Mouse (Mus musculus) CH12.LX (cell line): ENCODE results near the gene Sugp1. TPM values are rescaled to one million over a fixed set of nuclear protein-coding genes. Genes with fewer than 3 reads are reported as not detected.

Experiments
- DNase-seq: peaks from one replicate; pipeline ENCODE4 v3.0.0-alpha.2; 2013; ENCODE audit errors: extremely low read depth
- H3K27ac ChIP-seq: 2 replicates; pipeline ENCODE4 v1.5.1; 2012; ENCODE audit warnings: low read depth, mild to moderate bottlenecking, control low read depth, moderate library complexity; ENCODE audit not compliant: insufficient read depth
- H3K27me3 ChIP-seq: replicated peaks from 2 replicates; pipeline ENCODE3; 2012; ENCODE audit warnings: inconsistent platforms
- H3K36me3 ChIP-seq, 2 experiments: replicated peaks in 1 of 2; 2 replicates each; pipeline versions ENCODE3 to v1.6.1; 2012; ENCODE audit warnings: inconsistent platforms in 1 of 2, low read length in 1 of 2, mild to moderate bottlenecking in 1 of 2, mixed read lengths in 1 of 2, moderate library complexity in 1 of 2; ENCODE audit not compliant: control insufficient read depth in 1 of 2, insufficient read depth in 1 of 2
- H3K4me1 ChIP-seq, 2 experiments: 2 replicates each; pipeline ENCODE4 v1.6.1; 2012; ENCODE audit warnings: inconsistent platforms in 1 of 2, moderate library complexity in 1 of 2; ENCODE audit not compliant: insufficient read depth in 2 of 2, control insufficient read depth in 1 of 2
- H3K4me2 ChIP-seq: 2 replicates; pipeline ENCODE4 v1.6.1; 2012; ENCODE audit warnings: low read depth, mild to moderate bottlenecking, control low read depth; ENCODE audit not compliant: poor library complexity, insufficient read depth, severe bottlenecking
- H3K4me3 ChIP-seq, 3 experiments: fragments of 150-350 bp in 1 of 3; sonication (generic) in 1 of 3; replicated peaks in 1 of 3; 2 replicates each; pipeline versions ENCODE3 to v1.5.1; 2011 to 2012; ENCODE audit warnings: low read depth in 2 of 3, low read length in 2 of 3, mild to moderate bottlenecking in 2 of 3, moderate library complexity in 2 of 3, control low read depth in 1 of 3, improper control_type of control experiment in 1 of 3, inconsistent platforms in 1 of 3, mixed read lengths in 1 of 3; ENCODE audit not compliant: poor library complexity in 1 of 3
- H3K79me2 ChIP-seq: replicated peaks from 2 replicates; pipeline ENCODE4 v1.6.1; 2012; ENCODE audit warnings: mild to moderate bottlenecking, moderate library complexity; ENCODE audit not compliant: control insufficient read depth, poor library complexity, insufficient read depth, severe bottlenecking; ENCODE audit errors: extremely low read depth
- H3K9ac ChIP-seq: 2 replicates; pipeline ENCODE4 v1.6.1; 2012; ENCODE audit warnings: low read depth, mild to moderate bottlenecking, control low read depth, moderate library complexity; ENCODE audit not compliant: insufficient read depth
- H3K9me3 ChIP-seq: replicated peaks from 2 replicates; pipeline ENCODE3; 2012; ENCODE audit warnings: low read length, inconsistent platforms, mixed read lengths
- BHLHE40 ChIP-seq: IDR thresholded peaks from 2 replicates; pipeline ENCODE4 v1.6.1; 2011; ENCODE audit warnings: mild to moderate bottlenecking, low read depth, low read length, improper control_type of control experiment
- CHD2 ChIP-seq: IDR thresholded peaks from 2 replicates; pipeline ENCODE4 v1.6.1; 2011; ENCODE audit warnings: low read length, improper control_type of control experiment
- CTCF ChIP-seq, 2 experiments: IDR thresholded peaks in 1 of 2; conservative IDR thresholded peaks in 1 of 2; 2 replicates each; pipeline ENCODE4 v1.5.1; 2011 to 2012; ENCODE audit warnings: low read depth in 2 of 2, low read length in 2 of 2, improper control_type of control experiment in 1 of 2, inconsistent platforms in 1 of 2, mild to moderate bottlenecking in 1 of 2, moderate library complexity in 1 of 2
- E2F4 ChIP-seq: IDR thresholded peaks from 2 replicates; pipeline ENCODE4 v1.6.1; 2011; ENCODE audit warnings: low read depth, low read length, improper control_type of control experiment; ENCODE audit not compliant: insufficient replicate concordance
- ELF1 ChIP-seq: IDR thresholded peaks from 2 replicates; pipeline ENCODE4 v1.6.1; 2014; ENCODE audit warnings: low read depth, mild to moderate bottlenecking, inconsistent platforms, low read length, improper control_type of control experiment
- EP300 ChIP-seq: IDR thresholded peaks from 2 replicates; pipeline ENCODE4 v1.6.1; 2011; ENCODE audit warnings: low read length, improper control_type of control experiment
- ETS1 ChIP-seq: conservative IDR thresholded peaks from 2 replicates; pipeline ENCODE4 v1.6.1; 2012; ENCODE audit warnings: low read depth, mild to moderate bottlenecking, inconsistent platforms, low read length, improper control_type of control experiment, moderate library complexity
- GABPA ChIP-seq: IDR thresholded peaks from 2 replicates; pipeline ENCODE4 v1.6.1; 2012; ENCODE audit warnings: low read depth, low read length, improper control_type of control experiment, inconsistent platforms; ENCODE audit not compliant: insufficient replicate concordance
- HCFC1 ChIP-seq: IDR thresholded peaks from 2 replicates; pipeline ENCODE4 v1.6.1; 2012; ENCODE audit warnings: low read depth, mild to moderate bottlenecking, inconsistent platforms, low read length, improper control_type of control experiment
- KAT2A ChIP-seq: IDR thresholded peaks from 2 replicates; pipeline ENCODE4 v1.6.1; 2012; ENCODE audit warnings: low read length, improper control_type of control experiment, inconsistent platforms; ENCODE audit not compliant: insufficient replicate concordance
- MAFK ChIP-seq: IDR thresholded peaks from 2 replicates; pipeline ENCODE4 v1.6.1; 2011; ENCODE audit warnings: low read length, improper control_type of control experiment; ENCODE audit not compliant: insufficient replicate concordance
- MAZ ChIP-seq: IDR thresholded peaks from 2 replicates; pipeline ENCODE4 v1.6.1; 2012; ENCODE audit warnings: low read depth, mild to moderate bottlenecking, inconsistent platforms, low read length, improper control_type of control experiment, moderate library complexity
- MEF2A ChIP-seq: IDR thresholded peaks from 2 replicates; pipeline ENCODE4 v1.6.1; 2014; ENCODE audit warnings: low read depth, mild to moderate bottlenecking, inconsistent platforms, low read length, improper control_type of control experiment, borderline replicate concordance
- MYC ChIP-seq: IDR thresholded peaks from 2 replicates; pipeline ENCODE4 v1.6.1; 2011; ENCODE audit warnings: low read depth, mild to moderate bottlenecking, improper control_type of control experiment, low read length
- POLR2A ChIP-seq: IDR thresholded peaks from 2 replicates; pipeline ENCODE4 v1.6.1; 2011; ENCODE audit warnings: low read depth, mild to moderate bottlenecking, improper control_type of control experiment, low read length
- SMC3 ChIP-seq: IDR thresholded peaks from 2 replicates; pipeline ENCODE4 v1.6.1; 2011; ENCODE audit warnings: low read depth, low read length, improper control_type of control experiment
- UBTF ChIP-seq: IDR thresholded peaks from 2 replicates; pipeline ENCODE4 v1.6.1; 2012; ENCODE audit warnings: low read depth, mild to moderate bottlenecking, inconsistent platforms, low read length, improper control_type of control experiment, moderate library complexity
- ZC3H11A ChIP-seq: IDR thresholded peaks from 2 replicates; pipeline ENCODE4 v1.6.1; 2012; ENCODE audit warnings: low read depth, mild to moderate bottlenecking, inconsistent platforms, low read length, improper control_type of control experiment
- dilution Hi-C: fragments of 300-500 bp; cut with MboI; formaldehyde crosslinking; loops from 2 replicates; pipeline ENCODE4 v1.14.3; 2020; ENCODE audit warnings: low sequenced_read_pairs; ENCODE audit not compliant: extremely low pct_unique_long_range_greater_than_20kb, extremely low pct_ligation_motif_present
- in situ Hi-C: fragments of 300-500 bp; cut with MboI; formaldehyde crosslinking; loops from 3 replicates; pipeline ENCODE4 v1.14.3; 2019; ENCODE audit warnings: low sequenced_read_pairs, low pct_ligation_motif_present, low pct_unique_long_range_greater_than_20kb, mixed read lengths
- polyA plus RNA-seq: library from polyadenylated mRNA; unstranded; fragments of >175 nt; gene quantifications from 2 replicates; pipeline ENCODE4 v1.2.1, GENCODE M21; 2012; ENCODE audit warnings: low read depth; ENCODE audit not compliant: insufficient read length
- total RNA-seq, 2 experiments: library from RNA; depleted of rRNA; stranded (reverse); fragments of 300-350 nt in 1 of 2; fragments of >200 nt in 1 of 2; gene quantifications; 2 replicates each; pipeline ENCODE4 v1.2.3; 2012 to 2014

Sugp1 gene
- total and polyA plus RNA-seq, 3 experiments, result 5.3 to 43.9 (median 21.8) TPM

GRCm38 (mm10) chr8:70089296-70089960 is 46.8 kb downstream of the Sugp1 start:
- no peaks in the 10 kb centered on the region for H3K79me2 ChIP-seq
- no peak overlapping the region for H3K4me3 ChIP-seq
- peaks cover 2% of the 10 kb centered on the region for H3K9me3 ChIP-seq
- H3K4me1 ChIP-seq, result no peaks in the 10 kb centered on the region
- TF ChIP-seq SMC3 (no peak), HCFC1 (no peak), EP300 (no peak), ETS1 (no peak), MAZ (no peak), MYC (no peak)
- DNase-seq, result no peak
- no peak overlapping the region for H3K27ac ChIP-seq
- peaks cover 0 to 23% of the 10 kb centered on the region in 2 experiments for H3K36me3 ChIP-seq
- dilution Hi-C loops (no loop called here), in situ Hi-C loops (no loop called here)
- no peak overlapping the region for H3K9ac ChIP-seq
- no peak overlapping the region for H3K4me2 ChIP-seq
- H3K27me3 ChIP-seq, result no peaks in the 10 kb centered on the region

- Histone ChIP-seq H3K36me3 (peaks cover 2 to 50% of the 10 kb centered on the region in 2 experiments), H3K4me1 (no peaks in the 10 kb centered on the region), H3K4me3 (no peak overlapping the region), H3K27me3 (no peaks in the 10 kb centered on the region), H3K9me3 (peaks cover 2% of the 10 kb centered on the region), H3K4me2 (no peak overlapping the region), H3K79me2 (no peaks in the 10 kb centered on the region), H3K9ac (no peak overlapping the region), H3K27ac (no peak overlapping the region)
- no peak for DNase-seq
- no peak for TF ChIP-seq ZC3H11A
- no peak for TF ChIP-seq KAT2A
- TF ChIP-seq POLR2A, result no peak
- TF ChIP-seq CHD2, result no peak
- no peak for TF ChIP-seq UBTF
- no peak for TF ChIP-seq MAFK
- TF ChIP-seq BHLHE40, result no peak
- TF ChIP-seq GABPA, result no peak
- no peak for TF ChIP-seq ELF1
- no peak for TF ChIP-seq MEF2A
- TF ChIP-seq E2F4, result no peak
- no peak for TF ChIP-seq MYC
- no peak for TF ChIP-seq MAZ
- no peak for TF ChIP-seq ETS1
- TF ChIP-seq CTCF (conservative IDR thresholded peaks at IDR 0.05 in 1 of 2, IDR thresholded peaks at IDR 0.05 in 1 of 2; ENCODE audit: low read depth in 2 of 2, low read length in 2 of 2), result no peak
- in situ Hi-C loops (no loop called here), dilution Hi-C loops (no loop called here)
Observed at GRCm38 (mm10) chr8:70092786-70093185, 50.2 kb downstream of the Sugp1 start.
